Mouse (Mus musculus) cerebellum, adult 2 months (tissue): ENCODE results near the gene Gm13199. TPM values are rescaled to one million over a fixed set of nuclear protein-coding genes. Genes with fewer than 3 reads are reported as not detected.
A peak's percentile ranks its signal among the peaks of the same experiment; 100 is the strongest.

ENCODE experiments used
- DNase-seq, 2 experiments: peaks; one replicate each; pipeline ENCODE4 v3.0.0; 2021
- H3K27ac ChIP-seq: fragments of 200-500 bp; 2 replicates; pipeline ENCODE4 v1.5.1; 2012; ENCODE audit warnings: low read length, control low read depth, inconsistent platforms; ENCODE audit not compliant: insufficient read depth
- H3K27me3 ChIP-seq: fragments of 200-500 bp; 2 replicates; pipeline ENCODE4 v1.6.1; 2012; ENCODE audit warnings: inconsistent platforms, mild to moderate bottlenecking, low read length, moderate library complexity; ENCODE audit not compliant: control insufficient read depth, insufficient read depth
- H3K4me1 ChIP-seq: fragments of 200-500 bp; 2 replicates; pipeline ENCODE4 v1.6.1; 2011; ENCODE audit warnings: low read length; ENCODE audit not compliant: control insufficient read depth, insufficient read depth
- H3K4me3 ChIP-seq: fragments of 200-500 bp; replicated peaks from 2 replicates; pipeline ENCODE3; 2011; ENCODE audit warnings: mild to moderate bottlenecking, low read depth, low read length, control low read depth; ENCODE audit not compliant: insufficient read depth
- CTCF ChIP-seq: fragments of 200-500 bp; IDR thresholded peaks from 2 replicates; pipeline ENCODE4 v1.5.1; 2011; ENCODE audit warnings: low read depth, mild to moderate bottlenecking, control low read depth, low read length, moderate library complexity, borderline replicate concordance; ENCODE audit not compliant: insufficient read depth
- POLR2A ChIP-seq: fragments of 200-500 bp; IDR thresholded peaks from 2 replicates; pipeline ENCODE4 v1.6.1; 2011; ENCODE audit warnings: low read length, control low read depth, borderline replicate concordance; ENCODE audit not compliant: insufficient read depth
- WGBS: fragments of 180-500 bp; shearing (Covaris S2); methylation state at CpG from one replicate; pipeline ENCODE4 v1.1.7; 2018; 5-methylcytosine and 5-hydroxymethylcytosine counted together
- polyA plus RNA-seq: library from polyadenylated mRNA; depleted of rRNA; stranded (reverse); fragments of >200 nt; gene quantifications from 2 replicates; pipeline ENCODE4 v1.2.3, GENCODE M21; 2012; rRNA removed

Gm13199 gene
- polyA plus RNA-seq: 8.8 and 9.5 TPM in 2 replicates

GRCm38 (mm10) chr2:5862834-5863233 is at the start of gene Gm13199:
Gene Gm13199 (minus strand): TSS chr2:5862934.
- Histone ChIP-seq H3K27me3 (no peaks in the 10 kb centered on the region), H3K4me3 (no peak within 1 kb of the TSS), H3K27ac (no peak within 1 kb of the TSS), H3K4me1 (no peaks in the 10 kb centered on the region)
- TF ChIP-seq POLR2A (no peak), CTCF (no peak)
- no peak for DNase-seq
- 93% methylated on average over 3 of the region's 3 CpGs for WGBS

GRCm38 (mm10) chr2:5911282-5911965 is 48.7 kb upstream of the Gm13199 start:
- no peak for DNase-seq
- H3K4me3 ChIP-seq: no peak overlapping the region
- WGBS: 29% methylated on average over 16 of the region's 16 CpGs
- no peaks in the 10 kb centered on the region for H3K27me3 ChIP-seq
- TF ChIP-seq CTCF (no peak), POLR2A (no peak)
- H3K4me1 ChIP-seq: no peaks in the 10 kb centered on the region
- H3K27ac ChIP-seq: no peak overlapping the region

- Histone ChIP-seq H3K4me3 (no peak overlapping the region), H3K4me1 (no peaks in the 10 kb centered on the region), H3K27me3 (no peaks in the 10 kb centered on the region), H3K27ac (no peak overlapping the region)
- WGBS: 54% methylated on average over 3 of the region's 3 CpGs
- DNase-seq: no peak
- TF ChIP-seq POLR2A (no peak), CTCF (peak; percentile 33; the same call in 1 of the 2 replicates)
These were observed 43.9 kb upstream of the Gm13199 start for GRCm38 (mm10) chr2:5906625-5907024.

- Histone ChIP-seq H3K4me3 (no peak overlapping the region), H3K27ac (no peak overlapping the region), H3K4me1 (no peaks in the 10 kb centered on the region), H3K27me3 (no peaks in the 10 kb centered on the region)
- no peak for TF ChIP-seq POLR2A
- no peak for TF ChIP-seq CTCF
- peak; percentile 40 to 71 for DNase-seq
- whole genome bisulfite sequencing: 22% methylated on average over 5 of the region's 5 CpGs
These were observed 43.4 kb upstream of the Gm13199 start for GRCm38 (mm10) chr2:5906092-5906491.

GRCm38 (mm10) chr2:5900145-5900544 is 37.4 kb upstream of the Gm13199 start:
- Histone ChIP-seq H3K4me3 (no peak overlapping the region), H3K27me3 (no peaks in the 10 kb centered on the region), H3K27ac (no peak overlapping the region), H3K4me1 (no peaks in the 10 kb centered on the region)
- no peak for DNase-seq
- 43% methylated on average over 5 of the region's 5 CpGs for WGBS
- peak; percentile 60; the same call in 1 of the 2 replicates for TF ChIP-seq CTCF
- no peak for TF ChIP-seq POLR2A

- peak; percentile 98 to 100 for DNase-seq
- H3K4me1 ChIP-seq: peaks cover 5% of the 10 kb centered on the region; the same call in 1 of the 2 replicates
- H3K4me3 ChIP-seq: peak within 1 kb of the TSS; percentile 76
- TF ChIP-seq CTCF: no peak
- peak; percentile 91 for TF ChIP-seq POLR2A
- H3K27me3 ChIP-seq: no peaks in the 10 kb centered on the region
- peak within 1 kb of the TSS; percentile 27; the same call in 1 of the 2 replicates for H3K27ac ChIP-seq
- under 1% methylated on average over 62 of the region's 62 CpGs for WGBS
These were observed 32.3 kb upstream of the Gm13199 start, which contains the start of gene Sec61a2 for GRCm38 (mm10) chr2:5894843-5895570. Gene Sec61a2 (minus strand): TSS chr2:5895432.

GRCm38 (mm10) chr2:5894296-5894695 is 31.6 kb upstream of the Gm13199 start:
- H3K4me3 ChIP-seq: peak overlapping the region; percentile 55
- no peak for TF ChIP-seq POLR2A
- no peak for TF ChIP-seq CTCF
- H3K27ac ChIP-seq: no peak overlapping the region
- DNase-seq: peak; percentile 21 to 25
- no peaks in the 10 kb centered on the region for H3K27me3 ChIP-seq
- WGBS: 31% methylated on average over 11 of the region's 11 CpGs
- H3K4me1 ChIP-seq: peaks cover 5% of the 10 kb centered on the region; the same call in 1 of the 2 replicates

- no peak overlapping the region for H3K27ac ChIP-seq
- no peak for DNase-seq
- no peaks in the 10 kb centered on the region for H3K27me3 ChIP-seq
- WGBS: 67% methylated on average over 2 of the region's 2 CpGs
- H3K4me3 ChIP-seq: no peak overlapping the region
- TF ChIP-seq POLR2A (no peak), CTCF (no peak)
- peaks cover 8% of the 10 kb centered on the region; the same call in 1 of the 2 replicates for H3K4me1 ChIP-seq
These were observed 26.7 kb upstream of the Gm13199 start for GRCm38 (mm10) chr2:5889412-5889811.
